Mouse (Mus musculus) thymus, postnatal 0 days (tissue): ENCODE data around the gene Gm6526. TPM values are rescaled to one million over a fixed set of nuclear protein-coding genes. Genes with fewer than 3 reads are reported as not detected.
"Not testable (repeated sequence)": the region's sequence is repeated elsewhere in the genome, so short reads cannot be mapped to it uniquely, and the experiment has no call there.

ENCODE experiments used
- DNase-seq: peaks from one replicate; pipeline ENCODE4 v3.0.0-alpha.2; 2015; ENCODE audit warnings: low spot score
- polyA plus RNA-seq: library from polyadenylated mRNA; unstranded; fragments of >200 nt; fragmentation: Nextera tagmentation; extraction: Ambion mirVana; gene quantifications from 2 replicates; pipeline ENCODE4 v1.2.1, GENCODE M21; 2015

Gene Gm6526
- not detected in 2 replicates for polyA plus RNA-seq

- not testable (repeated sequence) for DNase-seq
Measured at GRCm38 (mm10) chr14:43747566-43747965, at the start of gene Gm6526. Gene Gm6526 (plus strand): TSS chr14:43747866.

GRCm38 (mm10) chr14:43727385-43727784, 20.3 kb upstream of the Gm6526 start, which contains the start of gene Gm16506:
Gene Gm16506 (minus strand): TSS chr14:43727485.
- not testable (repeated sequence) for DNase-seq

DNA sequence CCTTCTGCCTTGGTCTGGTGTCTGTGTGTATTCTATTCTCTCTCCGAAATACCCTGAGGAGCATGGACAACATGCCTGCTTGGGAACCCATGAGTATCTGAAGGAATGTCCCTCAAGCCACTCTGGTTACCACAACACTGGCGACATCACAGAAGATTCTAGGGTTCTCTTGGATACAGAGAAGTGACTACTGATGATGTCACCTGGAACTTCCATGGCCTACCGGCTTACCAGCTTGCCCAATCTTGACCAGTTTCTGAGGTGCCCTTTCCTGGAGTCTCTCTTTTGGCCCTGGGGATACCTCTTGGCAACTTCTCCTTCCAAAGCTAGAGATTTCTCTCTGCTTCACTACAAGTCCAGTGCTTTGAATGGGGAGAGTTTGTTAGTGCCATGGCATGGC, 37.0 kb downstream of the Gm6526 start, which contains the start of gene Gm8180:
Gene Gm8180, minus strand, starts transcription at position 101 of the 400 bp plus-strand sequence.
- DNase-seq = not testable (repeated sequence)

DNA sequence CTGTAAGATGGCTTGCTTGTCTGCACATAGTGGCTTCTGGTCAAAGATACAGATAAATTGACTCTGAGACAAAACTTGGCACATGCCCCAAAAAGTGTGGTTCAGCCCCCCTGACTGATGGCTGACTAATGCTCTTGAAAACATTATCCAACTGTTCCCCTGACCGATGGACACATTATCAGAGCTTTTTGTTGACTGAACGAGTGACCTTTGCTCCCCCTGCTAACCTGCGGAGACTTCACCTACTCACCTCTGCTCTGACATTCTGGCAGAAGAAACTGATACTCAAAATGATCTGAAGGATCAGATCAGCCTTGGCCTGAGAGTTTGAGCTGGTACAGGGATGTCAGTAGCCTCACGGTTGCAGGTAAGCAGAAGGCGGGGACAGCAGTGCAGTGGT, 46.1 kb downstream of the Gm6526 start:
- DNase-seq = not testable (repeated sequence)

DNA sequence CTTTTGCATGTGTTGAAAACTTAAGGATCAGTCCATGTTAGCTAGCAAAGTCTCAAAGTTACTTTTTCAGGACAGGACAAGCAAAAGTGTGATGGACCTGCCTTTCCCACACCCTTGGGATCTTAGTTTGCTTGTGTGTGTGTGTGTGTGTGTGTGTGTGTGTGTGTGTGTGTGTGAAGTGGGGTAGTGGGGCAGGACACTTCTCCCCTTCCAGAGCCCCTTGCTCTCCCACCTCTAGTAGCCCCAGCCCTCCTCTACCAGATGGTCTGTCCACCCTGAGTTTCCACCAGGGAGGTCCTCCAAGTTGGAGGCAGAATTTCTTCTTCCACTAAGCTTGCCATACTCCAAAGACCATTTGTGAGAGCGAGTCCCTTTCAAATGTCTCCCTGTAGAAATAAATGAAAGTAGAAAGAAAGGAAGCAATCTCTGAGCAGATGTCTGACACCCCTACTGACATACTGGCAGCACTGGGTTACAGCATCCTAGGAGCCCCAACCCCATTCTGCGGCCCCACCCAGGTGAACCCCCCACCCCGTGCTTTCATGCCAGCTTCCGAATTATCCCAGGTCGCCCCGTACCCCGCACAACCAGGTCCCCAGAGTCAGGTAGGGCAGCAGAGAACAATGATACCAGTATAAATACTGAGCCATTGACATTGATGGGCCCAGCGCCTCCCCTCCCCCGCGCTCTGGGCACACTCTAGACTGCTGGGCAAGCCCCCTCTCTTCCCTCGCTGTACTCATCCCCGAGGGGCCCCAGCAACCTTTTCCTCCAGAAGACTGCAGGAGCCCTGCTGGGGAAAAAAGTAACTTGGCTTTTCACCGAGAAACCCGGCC, 48.6 kb downstream of the Gm6526 start:
- DNase-seq = no peak

DNA sequence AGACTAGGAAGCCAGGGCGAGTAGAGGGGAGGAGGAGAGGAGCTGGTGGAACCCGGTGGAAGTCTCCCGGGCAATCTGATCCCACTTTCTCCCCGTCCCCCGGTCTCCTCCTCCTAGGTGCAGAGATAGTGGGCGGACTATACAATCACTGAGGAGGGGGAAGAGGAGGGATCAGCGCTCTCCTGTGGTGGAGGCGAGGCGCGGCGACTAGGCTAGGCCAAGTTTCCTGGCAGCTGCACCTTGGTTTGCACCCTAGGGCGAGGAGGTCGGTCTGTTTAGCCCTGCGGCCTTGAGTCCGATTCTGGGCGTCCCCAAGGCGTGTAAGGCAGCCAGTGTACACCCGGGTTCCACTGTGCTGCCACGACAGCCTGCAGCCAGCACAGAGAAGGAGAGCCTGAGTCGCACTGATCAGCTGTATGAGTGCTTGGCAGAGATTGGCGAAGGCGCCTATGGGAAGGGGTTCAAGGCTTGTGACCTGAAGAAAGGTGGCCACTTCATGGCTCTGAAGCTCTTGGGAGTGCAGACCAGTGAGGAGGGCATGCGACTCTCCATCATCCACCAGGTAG, 49.3 kb downstream of the Gm6526 start:
- not testable (repeated sequence) for DNase-seq

- DNase-seq = not testable (repeated sequence)
Measured at GRCm38 (mm10) chr14:43804435-43804834, 56.8 kb downstream of the Gm6526 start.

Other genes starting within 250 kb of the Gm6526 start
- 0.17 TPM in 2 replicates for gene Gm5799, start 204.3 kb upstream of the Gm6526 start, polyA plus RNA-seq
- gene Gm17654, start 168.7 kb upstream of the Gm6526 start, polyA plus RNA-seq = not detected in 2 replicates
- gene Gm10375, start 139.9 kb upstream of the Gm6526 start, polyA plus RNA-seq = not detected in 2 replicates
- not detected in 2 replicates for gene Gm8165, start 70.7 kb upstream of the Gm6526 start, polyA plus RNA-seq
- 1.5 and 1.8 TPM in 2 replicates for gene Gm7324, start 50.0 kb upstream of the Gm6526 start, polyA plus RNA-seq
- gene Gm16506, start 20.4 kb upstream of the Gm6526 start, polyA plus RNA-seq = not detected in 2 replicates
- gene Gm8180, start 36.9 kb downstream of the Gm6526 start, polyA plus RNA-seq = not detected in 2 replicates
- gene Ear1, start 127.7 kb downstream of the Gm6526 start, polyA plus RNA-seq = 0.87 and 1.4 TPM in 2 replicates
- not detected in 2 replicates for gene Ear10, start 175.7 kb downstream of the Gm6526 start, polyA plus RNA-seq
- 6.5 and 6.6 TPM in 2 replicates for gene Gm8113, start 177.5 kb downstream of the Gm6526 start, polyA plus RNA-seq
- not detected in 2 replicates for gene Ang5, start 209.2 kb downstream of the Gm6526 start, polyA plus RNA-seq